Mouse (Mus musculus): Measurements from ENCODE around the gene Olfr74. TPM values are rescaled to one million over a fixed set of nuclear protein-coding genes. Genes with fewer than 3 reads are reported as not detected.

Olfr74 gene
- not detected in 2 replicates for polyA plus RNA-seq (2012; rRNA removed; ENCODE audit: low replicate concordance)

GRCm38 (mm10) chr2:87974563-87974962 lies at the start of gene Olfr74:
Olfr74 (minus strand) TSS chr2:87974663.

DNA sequence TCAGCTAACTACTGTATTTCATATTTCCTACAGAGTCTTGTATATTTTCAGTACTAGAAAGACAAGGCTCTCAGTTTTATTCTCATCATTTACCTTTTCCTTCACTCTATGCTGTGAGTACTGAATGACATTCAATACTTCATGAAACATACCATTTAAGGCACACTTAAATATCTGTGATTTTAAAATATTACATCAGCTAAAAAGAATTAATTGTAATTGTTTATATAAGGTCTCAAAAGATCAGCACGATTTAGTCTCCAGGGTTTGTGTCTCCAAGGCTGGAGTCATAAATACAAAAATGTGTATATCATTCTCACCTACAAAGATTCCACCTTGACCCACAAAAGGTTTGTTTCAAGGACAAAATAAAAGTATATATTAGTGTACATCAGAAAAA lies 48.0 kb upstream of the Olfr74 start, which contains the start of gene Olfr1161:
Gene Olfr1161 (plus strand): TSS at position 301 of the 400 bp plus-strand sequence.

DNA sequence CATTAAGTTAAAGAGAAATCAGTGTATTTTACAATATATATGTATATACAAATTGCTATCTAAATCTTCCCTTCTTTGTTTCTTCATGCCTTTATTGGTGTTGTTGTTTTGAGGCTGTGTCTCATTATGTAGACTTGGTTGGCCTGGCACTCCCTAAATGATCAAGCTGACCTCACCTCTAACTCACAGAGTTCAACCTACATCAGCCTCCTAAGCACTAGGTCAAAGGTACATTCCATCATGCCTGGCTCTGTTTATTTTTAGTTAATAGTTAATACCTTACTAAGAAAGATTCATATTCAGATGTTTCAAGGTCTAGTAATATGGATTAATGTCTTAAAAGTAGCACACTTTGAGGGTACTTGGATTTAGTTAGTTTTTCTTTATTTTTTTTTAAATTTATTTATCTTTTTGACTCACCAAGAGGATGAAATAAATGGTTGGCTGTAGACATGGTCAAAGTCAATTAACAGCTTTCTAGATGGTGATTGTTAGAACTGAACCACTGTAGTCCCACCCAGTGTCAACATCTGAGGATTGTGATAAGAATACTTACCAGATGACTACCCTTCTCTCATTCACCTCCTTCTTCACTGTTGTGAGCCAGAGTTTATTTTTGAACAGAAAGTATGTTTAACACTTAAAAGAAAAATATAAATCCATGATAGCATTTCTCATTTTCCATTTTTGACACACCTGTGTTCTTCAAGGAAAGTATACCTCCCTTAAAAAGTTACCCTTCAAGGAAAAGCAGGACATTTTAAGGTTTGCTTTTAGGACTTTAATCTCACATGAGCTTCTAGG lies 33.3 kb upstream of the Olfr74 start, which contains the start of gene Olfr1160:
Gene Olfr1160 (minus strand): TSS at position 754 of the 804 bp plus-strand sequence.

GRCm38 (mm10) chr2:87989813-87990212 lies 15.3 kb upstream of the Olfr74 start, which contains the start of gene Olfr1158:
Olfr1158 (plus strand) TSS chr2:87990113.

DNA sequence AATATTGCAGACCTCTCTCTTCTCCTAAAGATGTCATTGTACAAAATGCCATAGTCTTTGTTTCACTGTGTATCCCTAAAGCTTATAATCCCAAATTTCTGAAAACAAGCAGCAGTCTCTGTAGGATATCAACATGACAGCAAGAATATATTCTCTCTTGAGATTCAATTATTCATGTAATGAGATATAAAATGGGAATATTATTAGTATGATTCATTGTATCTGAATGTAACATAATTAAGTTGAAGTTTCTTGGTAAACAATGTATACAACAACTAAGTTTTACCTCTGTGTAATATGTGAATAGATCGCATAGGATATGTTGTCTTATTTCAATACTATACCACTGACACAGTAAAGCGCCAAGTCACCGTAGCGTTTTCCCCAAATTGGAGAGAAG lies 6.3 kb downstream of the Olfr74 start, which contains the start of gene Olfr1157:
Gene Olfr1157 (minus strand): TSS at position 101 of the 400 bp plus-strand sequence.

GRCm38 (mm10) chr2:87953000-87953399 lies 21.5 kb downstream of the Olfr74 start, which contains the start of gene Olfr1156:
Olfr1156 (minus strand) TSS chr2:87953100.

DNA sequence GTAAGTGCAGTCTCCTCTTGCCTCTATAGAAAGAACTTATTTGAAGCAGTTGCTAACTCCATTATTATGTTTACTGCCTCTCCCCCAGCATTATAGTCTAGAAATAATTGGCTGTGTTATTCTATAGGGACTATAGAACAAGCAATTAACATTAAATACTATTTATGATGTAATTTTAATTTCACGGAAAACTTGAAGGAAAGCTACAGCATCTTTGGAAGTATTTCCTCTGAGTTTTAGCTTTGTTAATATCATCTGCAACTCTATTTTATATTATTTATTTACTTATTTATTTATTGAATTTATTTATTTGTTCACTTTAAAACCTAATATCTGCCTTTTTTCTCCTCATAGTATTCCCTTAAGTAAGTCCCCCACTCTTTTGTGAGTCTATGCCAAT lies 29.4 kb downstream of the Olfr74 start, which contains the start of gene Olfr1155:
Gene Olfr1155 (minus strand): TSS at position 101 of the 400 bp plus-strand sequence.

Other genes with a start within 250 kb of the Olfr74 start
- not detected in 2 replicates for gene Olfr1138, start 234.7 kb downstream of the Olfr74 start, polyA plus RNA-seq (2012; rRNA removed; ENCODE audit: low replicate concordance)
- gene Olfr1140, start 230.9 kb downstream of the Olfr74 start, polyA plus RNA-seq (2012; rRNA removed; ENCODE audit: low replicate concordance), result not detected in 2 replicates
- gene Olfr1141, start 220.7 kb downstream of the Olfr74 start, polyA plus RNA-seq (2012; rRNA removed; ENCODE audit: low replicate concordance), result not detected in 2 replicates
- not detected in 2 replicates for gene Olfr152, start 195.2 kb downstream of the Olfr74 start, polyA plus RNA-seq (2012; rRNA removed; ENCODE audit: low replicate concordance)
- gene Olfr1143, start 174.1 kb downstream of the Olfr74 start, polyA plus RNA-seq (2012; rRNA removed; ENCODE audit: low replicate concordance), result not detected in 2 replicates
- not detected in 2 replicates for gene Olfr1145, start 164.8 kb downstream of the Olfr74 start, polyA plus RNA-seq (2012; rRNA removed; ENCODE audit: low replicate concordance)
- gene Olfr1148, start 144.1 kb downstream of the Olfr74 start, polyA plus RNA-seq (2012; rRNA removed; ENCODE audit: low replicate concordance), result not detected in 2 replicates
- not detected in 2 replicates for gene Olfr1150-ps1, start 130.7 kb downstream of the Olfr74 start, polyA plus RNA-seq (2012; rRNA removed; ENCODE audit: low replicate concordance)
- gene Olfr1151, start 118.8 kb downstream of the Olfr74 start, polyA plus RNA-seq (2012; rRNA removed; ENCODE audit: low replicate concordance), result not detected in 2 replicates
- gene Olfr1152, start 108.2 kb downstream of the Olfr74 start, polyA plus RNA-seq (2012; rRNA removed; ENCODE audit: low replicate concordance), result not detected in 2 replicates
- not detected in 2 replicates for gene Olfr1153, start 79.7 kb downstream of the Olfr74 start, polyA plus RNA-seq (2012; rRNA removed; ENCODE audit: low replicate concordance)
- not detected in 2 replicates for gene Olfr1154, start 69.5 kb downstream of the Olfr74 start, polyA plus RNA-seq (2012; rRNA removed; ENCODE audit: low replicate concordance)
- gene Olfr1155, start 29.5 kb downstream of the Olfr74 start, polyA plus RNA-seq (2012; rRNA removed; ENCODE audit: low replicate concordance), result not detected in 2 replicates
- gene Olfr1156, start 21.6 kb downstream of the Olfr74 start, polyA plus RNA-seq (2012; rRNA removed; ENCODE audit: low replicate concordance), result not detected in 2 replicates
- gene Olfr1157, start 6.4 kb downstream of the Olfr74 start, polyA plus RNA-seq (2012; rRNA removed; ENCODE audit: low replicate concordance), result not detected in 2 replicates
- not detected in 2 replicates for gene Olfr1158, start 15.4 kb upstream of the Olfr74 start, polyA plus RNA-seq (2012; rRNA removed; ENCODE audit: low replicate concordance)
- not detected in 2 replicates for gene Olfr1160, start 33.6 kb upstream of the Olfr74 start, polyA plus RNA-seq (2012; rRNA removed; ENCODE audit: low replicate concordance)
- not detected in 2 replicates for gene Olfr1161, start 48.1 kb upstream of the Olfr74 start, polyA plus RNA-seq (2012; rRNA removed; ENCODE audit: low replicate concordance)
- not detected in 2 replicates for gene Olfr73, start 63.0 kb upstream of the Olfr74 start, polyA plus RNA-seq (2012; rRNA removed; ENCODE audit: low replicate concordance)
- gene Olfr1162, start 76.5 kb upstream of the Olfr74 start, polyA plus RNA-seq (2012; rRNA removed; ENCODE audit: low replicate concordance), result not detected in 2 replicates
- gene Olfr1163, start 97.2 kb upstream of the Olfr74 start, polyA plus RNA-seq (2012; rRNA removed; ENCODE audit: low replicate concordance), result not detected in 2 replicates
- not detected in 2 replicates for gene Olfr1164, start 119.3 kb upstream of the Olfr74 start, polyA plus RNA-seq (2012; rRNA removed; ENCODE audit: low replicate concordance)
- gene Olfr1166, start 153.6 kb upstream of the Olfr74 start, polyA plus RNA-seq (2012; rRNA removed; ENCODE audit: low replicate concordance), result not detected in 2 replicates
- gene Olfr1167, start 180.5 kb upstream of the Olfr74 start, polyA plus RNA-seq (2012; rRNA removed; ENCODE audit: low replicate concordance), result not detected in 2 replicates
- gene Olfr1168, start 207.2 kb upstream of the Olfr74 start, polyA plus RNA-seq (2012; rRNA removed; ENCODE audit: low replicate concordance), result not detected in 2 replicates